Mouse (Mus musculus): ENCODE measurements around the gene Slc48a1. TPM values are rescaled to one million over a fixed set of nuclear protein-coding genes. Genes with fewer than 3 reads are reported as not detected.

Slc48a1 gene
- 159 and 161 TPM in 2 replicates for polyA plus RNA-seq (2015; fragmentation: Nextera tagmentation; extraction: Ambion mirVana)

GRCm38 (mm10) chr15:97778311-97779098, at the start of gene Slc48a1:
TSS of gene Slc48a1 (plus strand) at chr15:97778520.

GRCm38 (mm10) chr15:97731111-97731510, 47.2 kb upstream of the Slc48a1 start, which contains the start of gene Endou:
TSS of gene Endou (minus strand) at chr15:97731339.

GRCm38 (mm10) chr15:97767280-97768186, 10.8 kb upstream of the Slc48a1 start, which contains the start of gene Rapgef3:
TSS of gene Rapgef3 (minus strand) at chr15:97767972.

Other genes with a start within 250 kb of the Slc48a1 start
- 31.4 and 32.7 TPM in 2 replicates for gene Rpap3, start 72.7 kb upstream of the Slc48a1 start, polyA plus RNA-seq (2015; fragmentation: Nextera tagmentation; extraction: Ambion mirVana)
- 0.14 and 0.28 TPM in 2 replicates for gene Endou, start 47.2 kb upstream of the Slc48a1 start, polyA plus RNA-seq (2015; fragmentation: Nextera tagmentation; extraction: Ambion mirVana)
- 14.3 and 15.3 TPM in 2 replicates for gene Rapgef3, start 10.5 kb upstream of the Slc48a1 start, polyA plus RNA-seq (2015; fragmentation: Nextera tagmentation; extraction: Ambion mirVana)
- 20.1 and 27.2 TPM in 2 replicates for gene Hdac7, start 66.0 kb downstream of the Slc48a1 start, polyA plus RNA-seq (2015; fragmentation: Nextera tagmentation; extraction: Ambion mirVana)
- 0.17 and 0.22 TPM in 2 replicates for gene Vdr, start 132.1 kb downstream of the Slc48a1 start, polyA plus RNA-seq (2015; fragmentation: Nextera tagmentation; extraction: Ambion mirVana)
- gene Tmem106c, start 185.7 kb downstream of the Slc48a1 start, polyA plus RNA-seq (2015; fragmentation: Nextera tagmentation; extraction: Ambion mirVana): 36.3 and 44.7 TPM in 2 replicates
- gene Col2a1, start 226.2 kb downstream of the Slc48a1 start, polyA plus RNA-seq (2015; fragmentation: Nextera tagmentation; extraction: Ambion mirVana): 2.6 and 4.1 TPM in 2 replicates

Data from neural tube, postnatal 0 days (tissue).